Mouse (Mus musculus) midbrain, embryonic 14.5 days (tissue): ENCODE results near the gene Ms4a10. TPM values are rescaled to one million over a fixed set of nuclear protein-coding genes. Genes with fewer than 3 reads are reported as not detected.

Experiments used
- ATAC-seq: fragments of 200-750 bp; cut with Nextera tagmentation; 2 replicates; pipeline ENCODE4 v1.8.0; 2017; ENCODE audit warnings: moderate number of reproducible peaks, moderate library complexity; ENCODE audit not compliant: low FRiP score, low TSS enrichment
- DNase-seq: peaks from one replicate; pipeline ENCODE4 v3.0.0-alpha.2; 2015
- H3K27ac ChIP-seq: fragments of 300-500 bp; sonication (generic); replicated peaks from 2 replicates; pipeline ENCODE4 v1.5.1; 2014; ENCODE audit warnings: mild to moderate bottlenecking, low read depth, low read length, moderate library complexity
- H3K27me3 ChIP-seq: fragments of 300-500 bp; sonication (generic); 2 replicates; pipeline ENCODE4 v1.6.1; 2014; ENCODE audit warnings: low read length, control low read depth, mixed read lengths; ENCODE audit not compliant: control insufficient read depth, insufficient read depth
- H3K36me3 ChIP-seq: fragments of 300-500 bp; sonication (generic); 2 replicates; pipeline ENCODE4 v1.6.1; 2014; ENCODE audit warnings: low read length, control low read depth; ENCODE audit not compliant: control insufficient read depth, insufficient read depth
- H3K4me1 ChIP-seq: fragments of 300-500 bp; sonication (generic); 2 replicates; pipeline ENCODE4 v1.6.1; 2014; ENCODE audit warnings: mild to moderate bottlenecking, antibody characterized with exemption, low read length, control low read depth; ENCODE audit not compliant: control insufficient read depth, insufficient read depth
- H3K4me2 ChIP-seq: fragments of 300-500 bp; sonication (generic); 2 replicates; pipeline ENCODE4 v1.6.1; 2014; ENCODE audit warnings: mild to moderate bottlenecking, low read length, moderate library complexity
- H3K4me3 ChIP-seq: fragments of 300-500 bp; sonication (generic); replicated peaks from 2 replicates; pipeline ENCODE4 v1.5.1; 2014; ENCODE audit warnings: low read depth, low read length
- H3K9ac ChIP-seq: fragments of 300-500 bp; sonication (generic); replicated peaks from 2 replicates; pipeline ENCODE4 v1.6.1; 2014; ENCODE audit warnings: mild to moderate bottlenecking, low read length, moderate library complexity
- H3K9me3 ChIP-seq: fragments of 300-500 bp; sonication (generic); 2 replicates; pipeline ENCODE4 v1.6.1; 2016; ENCODE audit warnings: low read length, control low read depth, mixed read lengths; ENCODE audit not compliant: control insufficient read depth
- whole genome bisulfite sequencing: fragments of 180-500 bp; shearing (Covaris S2); extraction: QIAGEN DNeasy Blood & Tissue Kit; methylation state at CpG from one replicate; pipeline ENCODE4 v1.1.7; 2014; 5-methylcytosine and 5-hydroxymethylcytosine counted together
- polyA plus RNA-seq: library from polyadenylated mRNA; unstranded; fragments of >200 nt; fragmentation: Nextera tagmentation; extraction: Ambion mirVana; gene quantifications from 2 replicates; pipeline ENCODE4 v1.2.1, GENCODE M21; 2014

Ms4a10 gene
- polyA plus RNA-seq, 1 experiment from 2014 or later = not detected

GRCm38 (mm10) chr19:10949112-10949511, 25.4 kb downstream of the Ms4a10 start, which contains the start of gene Ccdc86:
Gene Ccdc86 (minus strand): TSS chr19:10949266.
- Histone ChIP-seq H3K27ac (0 out of 2 replicates have a peak within 1 kb of the TSS, but pooled peaks have one; percentile 26), H3K9ac (peak within 1 kb of the TSS; percentile 67), H3K27me3 (no peaks in the 10 kb centered on the region), H3K4me2 (peak within 1 kb of the TSS; percentile 100), H3K4me3 (peak within 1 kb of the TSS; percentile 58), H3K36me3 (peaks cover 17% of the 10 kb centered on the region), H3K9me3 (no peaks in the 10 kb centered on the region), H3K4me1 (peaks cover 27% of the 10 kb centered on the region)
- ATAC-seq (peak; percentile 96), DNase-seq (peak; percentile 100)
- under 1% methylated on average over 30 of the region's 30 CpGs for WGBS

DNA sequence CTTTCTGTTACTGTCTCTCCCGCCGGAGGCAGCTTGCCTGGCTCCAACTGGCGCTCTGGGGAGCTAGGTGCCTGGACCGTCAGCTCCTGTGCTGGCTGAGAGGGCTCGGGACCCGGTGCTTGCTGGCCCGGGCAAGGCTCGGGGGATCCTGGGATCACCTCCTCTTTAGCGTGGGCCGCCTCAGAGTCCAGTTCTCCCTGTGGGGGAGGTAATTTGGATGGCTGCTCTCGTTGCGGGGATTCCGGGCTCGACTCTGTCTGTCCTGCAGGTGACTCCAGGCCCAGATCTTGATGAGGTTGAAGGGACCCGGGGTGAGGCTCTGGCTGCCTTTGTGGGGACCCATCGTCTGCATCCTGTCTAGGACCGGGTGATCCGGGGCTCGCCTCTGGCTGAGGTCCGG, 26.1 kb downstream of the Ms4a10 start:
- ATAC-seq = 0 out of 2 replicates have a peak, but pooled peaks have one; percentile 1
- Histone ChIP-seq H3K27me3 (no peaks in the 10 kb centered on the region), H3K36me3 (peaks cover 24% of the 10 kb centered on the region), H3K9ac (peak overlapping the region; percentile 67), H3K4me3 (peak overlapping the region; percentile 58), H3K27ac (no peak overlapping the region), H3K9me3 (no peaks in the 10 kb centered on the region), H3K4me1 (peaks cover 27% of the 10 kb centered on the region), H3K4me2 (peak overlapping the region; percentile 100)
- no peak for DNase-seq
- under 1% methylated on average over 20 of the region's 20 CpGs for WGBS

- WGBS = 90% methylated on average over 5 of the region's 5 CpGs
- H3K4me3 ChIP-seq = peak overlapping the region; percentile 58; the same call in 1 of the 2 replicates
Observed at GRCm38 (mm10) chr19:10947219-10947618, 27.3 kb downstream of the Ms4a10 start.

GRCm38 (mm10) chr19:10946506-10946905, 28.0 kb downstream of the Ms4a10 start:
- ATAC-seq (no peak), DNase-seq (no peak)
- Histone ChIP-seq H3K36me3 (peaks cover 42% of the 10 kb centered on the region), H3K27me3 (no peaks in the 10 kb centered on the region), H3K4me1 (peaks cover 22% of the 10 kb centered on the region), H3K4me2 (no peak overlapping the region), H3K9me3 (no peaks in the 10 kb centered on the region), H3K9ac (no peak overlapping the region), H3K27ac (no peak overlapping the region), H3K4me3 (no peak overlapping the region)
- WGBS = 92% methylated on average over 3 of the region's 3 CpGs

More at GRCm38 (mm10) chr19:10947219-10947618, 27.3 kb downstream of the Ms4a10 start:
- DNase-seq (no peak), ATAC-seq (no peak)
- H3K36me3 ChIP-seq = peaks cover 35% of the 10 kb centered on the region
- no peak overlapping the region for H3K27ac ChIP-seq
- H3K9ac ChIP-seq = peak overlapping the region; percentile 67; the same call in 1 of the 2 replicates
- peak overlapping the region; percentile 100 for H3K4me2 ChIP-seq
- H3K9me3 ChIP-seq = no peaks in the 10 kb centered on the region
- H3K27me3 ChIP-seq = no peaks in the 10 kb centered on the region
- H3K4me1 ChIP-seq = peaks cover 27% of the 10 kb centered on the region

DNA sequence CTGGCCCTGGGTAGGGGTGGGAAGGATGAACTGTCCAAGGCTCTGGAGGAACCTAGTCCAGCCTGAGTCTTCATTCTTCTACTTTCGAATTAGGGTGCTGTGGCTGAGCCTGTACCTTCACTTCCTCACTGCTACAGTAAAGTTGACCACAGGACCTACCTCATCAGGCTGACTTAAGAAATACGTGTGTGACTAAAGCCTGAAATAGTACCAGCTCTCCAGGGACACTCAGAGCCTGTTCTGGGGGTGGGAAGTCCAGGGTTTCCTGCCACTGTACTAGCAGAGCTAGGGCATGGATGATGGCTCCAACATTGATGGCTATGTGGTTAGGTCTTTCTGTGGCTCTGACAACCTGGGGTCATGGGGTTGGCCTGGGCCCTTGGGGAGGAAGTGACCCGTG, 30.5 kb downstream of the Ms4a10 start:
- no peak overlapping the region for H3K9ac ChIP-seq
- ATAC-seq = no peak
- WGBS = 91% methylated on average over 3 of the region's 3 CpGs
- no peak overlapping the region for H3K4me3 ChIP-seq
- DNase-seq = no peak
- H3K36me3 ChIP-seq = peaks cover 42% of the 10 kb centered on the region
- peaks cover 28% of the 10 kb centered on the region for H3K4me1 ChIP-seq
- H3K9me3 ChIP-seq = no peaks in the 10 kb centered on the region
- no peak overlapping the region for H3K27ac ChIP-seq
- H3K4me2 ChIP-seq = no peak overlapping the region
- H3K27me3 ChIP-seq = no peaks in the 10 kb centered on the region

GRCm38 (mm10) chr19:10940801-10941457, 33.5 kb downstream of the Ms4a10 start:
- Histone ChIP-seq H3K9ac (peak overlapping the region; percentile 63), H3K27me3 (no peaks in the 10 kb centered on the region), H3K36me3 (peaks cover 37% of the 10 kb centered on the region), H3K4me1 (peaks cover 10% of the 10 kb centered on the region), H3K9me3 (no peaks in the 10 kb centered on the region), H3K4me2 (peak overlapping the region; percentile 73), H3K4me3 (peak overlapping the region; percentile 33), H3K27ac (peak overlapping the region; percentile 81)
- WGBS = under 1% methylated on average over 40 of the region's 40 CpGs
- peak; percentile 78 for DNase-seq
- peak; percentile 85 for ATAC-seq

DNA sequence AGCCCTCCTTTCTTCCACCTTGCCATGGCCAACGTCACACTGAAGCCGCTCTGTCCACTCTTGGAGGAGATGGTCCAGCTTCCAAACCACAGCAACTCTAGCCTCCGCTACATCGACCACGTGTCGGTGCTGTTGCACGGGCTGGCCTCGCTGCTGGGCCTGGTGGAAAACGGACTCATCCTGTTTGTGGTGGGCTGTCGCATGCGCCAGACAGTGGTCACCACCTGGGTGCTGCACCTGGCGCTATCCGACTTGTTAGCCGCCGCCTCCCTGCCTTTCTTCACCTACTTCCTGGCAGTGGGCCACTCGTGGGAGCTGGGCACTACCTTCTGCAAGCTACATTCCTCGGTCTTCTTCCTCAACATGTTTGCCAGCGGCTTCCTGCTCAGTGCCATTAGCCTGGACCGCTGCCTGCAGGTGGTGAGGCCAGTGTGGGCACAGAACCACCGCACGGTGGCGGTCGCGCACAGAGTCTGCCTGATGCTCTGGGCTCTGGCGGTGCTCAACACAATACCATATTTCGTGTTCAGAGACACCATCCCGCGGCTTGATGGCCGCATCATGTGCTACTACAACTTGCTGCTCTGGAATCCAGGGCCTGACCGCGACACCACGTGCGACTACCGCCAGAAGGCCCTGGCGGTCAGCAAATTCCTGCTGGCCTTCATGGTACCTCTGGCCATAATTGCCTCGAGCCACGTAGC, 34.2 kb downstream of the Ms4a10 start:
- Histone ChIP-seq H3K4me2 (peak overlapping the region; percentile 73), H3K4me3 (peak overlapping the region; percentile 33), H3K9me3 (no peaks in the 10 kb centered on the region), H3K27ac (peak overlapping the region; percentile 81), H3K9ac (peak overlapping the region; percentile 63), H3K36me3 (peaks cover 36% of the 10 kb centered on the region), H3K27me3 (no peaks in the 10 kb centered on the region), H3K4me1 (peaks cover 10% of the 10 kb centered on the region)
- WGBS = 19% methylated on average over 37 of the region's 37 CpGs
- ATAC-seq (peak; percentile 92), DNase-seq (peak; percentile 92)

DNA sequence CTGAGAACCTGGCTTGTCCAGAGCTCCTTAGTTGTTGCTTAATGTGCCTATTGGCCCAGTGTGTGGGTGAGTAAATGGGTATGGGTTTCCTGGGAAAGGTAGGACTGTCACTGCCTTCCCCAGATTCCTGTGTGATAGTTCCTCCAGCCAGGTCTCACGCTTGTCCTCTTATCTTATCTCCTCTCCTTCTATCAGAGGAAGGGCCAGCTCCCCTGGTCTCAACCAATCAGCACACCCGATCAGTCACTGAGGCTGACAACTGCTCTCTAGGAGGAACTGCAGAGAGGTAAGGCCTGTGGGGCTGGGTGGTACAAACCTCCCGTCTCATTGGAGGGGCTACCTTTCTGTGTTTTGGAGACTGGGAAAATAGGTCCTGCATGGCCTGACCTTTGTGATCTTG, 35.7 kb downstream of the Ms4a10 start:
- Histone ChIP-seq H3K9ac (no peak overlapping the region), H3K4me1 (peaks cover 10% of the 10 kb centered on the region), H3K27me3 (no peaks in the 10 kb centered on the region), H3K27ac (no peak overlapping the region), H3K36me3 (peaks cover 21% of the 10 kb centered on the region), H3K9me3 (no peaks in the 10 kb centered on the region), H3K4me2 (no peak overlapping the region), H3K4me3 (no peak overlapping the region)
- DNase-seq (no peak), ATAC-seq (no peak)
- 71% methylated on average over 3 of the region's 3 CpGs for WGBS
